Mouse (Mus musculus): Measurements from ENCODE around the gene Rack1. TPM values are rescaled to one million over a fixed set of nuclear protein-coding genes. Genes with fewer than 3 reads are reported as not detected.

The Rack1 gene
- total RNA-seq, 2 experiments from 2014 or later = 692 to 818 TPM

DNA sequence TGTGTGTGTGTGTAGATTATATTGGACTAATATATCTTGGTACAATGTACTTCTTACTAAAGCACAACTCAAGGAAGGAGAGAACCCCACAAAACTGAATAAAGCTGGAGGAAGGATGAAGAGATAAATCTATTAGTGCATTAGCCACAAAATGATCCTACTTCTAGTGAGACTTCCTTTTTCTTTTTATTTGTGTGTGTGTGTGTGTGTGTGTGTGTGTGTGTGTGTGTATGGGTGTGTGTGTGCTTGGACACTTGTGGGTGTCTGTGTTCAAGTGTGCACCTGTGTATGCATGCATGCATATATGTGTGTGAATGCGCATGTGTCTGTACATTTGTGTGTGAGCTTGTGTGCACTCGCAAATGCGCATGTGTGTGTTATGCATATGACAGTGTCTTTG, 6.9 kb upstream of the Rack1 start:
- no peak for DNase-seq (ENCODE audit: low spot score in 2 of 2)

DNA sequence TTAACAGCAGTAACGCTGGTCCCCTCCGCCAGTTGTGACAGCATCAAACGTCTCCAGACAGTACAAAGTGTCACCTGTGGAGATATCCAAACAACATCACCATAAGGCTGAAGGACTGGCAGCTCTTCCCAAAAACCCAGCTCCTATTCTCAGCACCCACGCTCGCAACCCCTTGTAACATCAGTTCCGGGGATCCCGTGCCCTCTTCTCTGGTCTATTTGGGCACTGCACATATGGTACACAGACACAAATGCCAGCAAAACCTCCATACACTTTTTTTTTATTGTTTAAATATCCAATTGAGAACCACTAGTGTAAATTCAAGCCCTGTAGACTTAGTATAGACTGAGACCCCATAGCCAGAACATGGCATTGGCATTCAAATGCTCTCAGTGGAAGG, 4.9 kb upstream of the Rack1 start:
- no peak for DNase-seq (ENCODE audit: low spot score in 2 of 2)

GRCm38 (mm10) chr11:48796290-48796689, 3.8 kb upstream of the Rack1 start:
- no peak for DNase-seq (ENCODE audit: low spot score in 2 of 2)

DNA sequence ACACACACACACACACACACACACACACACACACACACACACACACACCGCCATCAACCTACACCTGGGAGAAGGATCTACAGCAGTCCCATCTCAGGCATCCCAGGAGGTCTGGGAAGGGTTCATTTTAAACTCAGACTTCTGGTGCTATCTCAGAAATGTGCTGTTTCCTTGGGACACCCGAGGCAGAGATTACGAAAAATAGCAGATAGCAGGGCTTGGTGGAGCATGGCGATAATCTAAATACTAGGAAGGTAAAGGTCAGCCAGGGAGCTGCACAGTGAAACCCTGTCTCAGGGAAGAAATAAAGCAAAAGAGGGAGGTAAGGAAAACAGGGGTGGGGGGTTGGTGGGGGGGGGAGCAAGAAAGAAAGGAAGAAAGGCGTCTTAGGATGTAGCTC, 2.8 kb upstream of the Rack1 start:
- DNase-seq (ENCODE audit: low spot score in 2 of 2) = no peak

DNA sequence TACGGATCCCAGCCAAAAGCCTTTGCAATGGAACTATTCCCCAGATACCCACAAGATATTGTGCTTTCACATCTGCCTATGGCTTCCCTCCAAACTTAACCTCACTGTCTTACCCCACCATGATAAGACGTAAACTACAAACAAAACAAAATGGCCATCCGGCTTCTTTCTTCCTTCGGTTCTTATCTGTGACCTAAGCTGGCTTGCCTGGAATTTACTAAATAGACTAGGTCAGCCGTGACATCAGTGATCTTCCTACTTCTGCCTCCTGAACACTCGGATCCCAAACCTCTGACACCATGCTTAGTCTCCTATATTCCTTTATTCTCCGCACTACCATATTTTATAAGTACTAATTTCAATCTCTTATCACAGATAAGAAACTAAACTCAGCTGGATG, 1.8 kb upstream of the Rack1 start:
- DNase-seq (ENCODE audit: low spot score in 2 of 2) = no peak

GRCm38 (mm10) chr11:48798984-48799920, 880 bp upstream of the Rack1 start:
- no peak for DNase-seq (ENCODE audit: low spot score in 2 of 2)

- no peak for DNase-seq (ENCODE audit: low spot score in 2 of 2)
These were observed 2.0 kb downstream of the Rack1 start for GRCm38 (mm10) chr11:48801831-48802772.

- DNase-seq (ENCODE audit: low spot score in 2 of 2) = no peak
These were observed 3.9 kb downstream of the Rack1 start for GRCm38 (mm10) chr11:48803988-48804387.

GRCm38 (mm10) chr11:48804922-48805321, 4.8 kb downstream of the Rack1 start:
- DNase-seq (ENCODE audit: low spot score in 2 of 2) = no peak

DNA sequence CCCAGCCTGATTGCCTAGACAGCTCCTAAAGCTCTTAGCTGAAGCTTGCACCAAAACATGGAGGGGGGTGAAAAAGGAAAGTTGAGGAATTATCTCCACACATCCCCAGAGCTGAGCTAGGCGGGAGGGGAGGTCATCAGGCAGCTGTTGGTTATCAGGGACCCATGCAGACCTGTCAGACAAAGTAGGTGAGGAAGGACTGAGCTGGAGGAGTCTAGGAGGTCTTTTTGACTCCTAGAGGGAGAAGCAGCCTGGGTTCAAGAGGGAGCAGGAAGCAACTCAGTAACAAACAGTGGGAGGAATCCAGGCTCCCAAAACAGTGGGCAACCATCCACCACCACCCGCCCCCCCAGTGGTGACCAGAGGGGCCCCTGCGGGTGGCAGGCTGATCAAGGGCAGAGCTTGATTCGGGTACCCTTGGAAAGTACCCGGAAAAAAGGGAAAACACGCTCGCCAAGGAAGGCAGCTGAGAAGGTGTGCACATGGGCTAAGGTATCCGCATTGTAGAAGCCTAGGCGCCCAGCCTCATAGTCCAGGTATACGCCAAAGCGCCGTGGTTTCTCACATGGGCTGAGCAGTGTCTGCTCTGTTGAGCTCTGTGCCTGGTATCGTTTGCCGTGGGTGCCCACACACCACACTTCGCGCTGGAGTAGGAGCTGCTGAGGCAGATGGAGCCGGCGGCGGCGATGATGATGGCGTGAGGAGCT, 6.9 kb downstream of the Rack1 start:
- DNase-seq (ENCODE audit: low spot score in 2 of 2) = peak in 1 of 2 experiments; percentile 13

DNA sequence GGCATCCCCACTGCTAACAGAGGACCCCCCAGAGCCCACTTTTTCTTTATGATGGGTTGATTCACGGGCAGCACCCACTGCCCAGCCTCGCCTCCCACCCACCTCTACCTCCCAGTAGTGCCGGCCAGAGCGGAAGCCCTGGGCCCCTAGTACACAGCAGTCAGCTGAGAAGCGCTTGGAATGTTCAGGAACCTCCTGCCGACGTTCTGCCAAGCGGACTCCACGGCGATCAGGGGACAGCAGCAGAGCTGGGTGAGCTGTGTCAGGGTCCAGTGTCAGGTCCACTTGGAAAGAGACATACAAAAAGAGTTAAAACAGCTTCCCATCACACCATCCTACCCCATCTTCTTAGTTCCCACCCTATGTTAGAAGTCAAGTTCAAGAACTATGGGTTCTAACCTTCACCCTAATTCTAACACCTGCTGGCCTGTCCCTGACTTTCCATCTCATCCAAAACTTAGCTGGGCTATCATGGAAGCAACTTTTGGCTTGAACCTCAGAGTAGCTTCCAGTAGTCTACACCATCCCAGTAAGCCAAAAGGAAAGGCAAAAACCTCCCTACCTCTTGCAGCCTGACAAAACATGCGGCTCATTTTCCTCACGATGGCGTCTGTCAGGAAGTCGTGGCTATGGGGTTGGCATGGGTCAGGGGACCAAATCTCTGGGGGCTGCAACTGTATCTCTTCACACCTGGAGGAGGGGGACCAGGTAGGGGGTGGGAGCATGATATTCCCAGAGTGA, 7.6 kb downstream of the Rack1 start:
- no peak for DNase-seq (ENCODE audit: low spot score in 2 of 2)

DNA sequence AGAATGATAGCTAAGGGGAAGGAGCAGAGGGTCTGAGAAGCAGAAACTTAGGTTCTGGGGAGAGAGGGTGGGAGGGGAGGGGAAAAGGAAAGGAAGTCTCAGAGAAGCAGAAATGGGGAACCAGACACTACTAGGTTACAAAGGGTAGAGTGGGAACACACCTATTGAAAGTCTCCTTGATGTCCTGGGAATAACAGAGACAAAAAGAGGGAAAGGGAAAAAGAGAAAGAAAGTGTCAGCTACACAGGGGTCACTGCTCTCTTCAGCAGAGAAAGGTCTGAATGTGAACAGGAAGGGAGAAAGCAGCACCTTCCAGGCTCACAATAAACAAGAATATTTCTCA, 8.1 kb downstream of the Rack1 start:
- no peak for DNase-seq (ENCODE audit: low spot score in 2 of 2)

GRCm38 (mm10) chr11:48808737-48809433, 8.8 kb downstream of the Rack1 start:
- peak; percentile 54 to 78 for DNase-seq (ENCODE audit: low spot score in 2 of 2)

GRCm38 (mm10) chr11:48809434-48809830, 9.3 kb downstream of the Rack1 start:
- no peak for DNase-seq (ENCODE audit: low spot score in 2 of 2)

- DNase-seq (ENCODE audit: low spot score in 2 of 2) = no peak
These were observed 10.0 kb downstream of the Rack1 start for GRCm38 (mm10) chr11:48810142-48810541.

- DNase-seq (ENCODE audit: low spot score in 2 of 2) = no peak
These were observed 13.7 kb downstream of the Rack1 start for GRCm38 (mm10) chr11:48813782-48814181.

DNA sequence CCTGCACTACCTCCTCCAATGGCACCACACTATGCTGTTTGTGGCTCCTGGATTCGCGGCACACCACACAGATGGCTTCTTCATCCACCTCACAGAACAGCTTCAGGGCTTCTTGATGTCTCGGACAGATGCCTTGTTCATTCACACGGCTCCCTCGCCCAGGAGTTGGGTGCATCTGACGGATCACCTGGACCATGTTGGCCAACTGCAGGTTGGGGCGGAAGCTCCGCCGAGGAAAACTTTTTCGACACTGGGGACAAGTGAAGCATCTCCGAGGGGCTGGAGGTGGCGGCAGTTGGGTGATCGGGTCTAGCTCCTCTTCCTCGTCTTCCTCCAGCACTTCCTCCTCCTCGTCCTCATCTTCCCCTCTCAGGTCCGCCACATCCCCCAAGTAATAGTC, 15.7 kb downstream of the Rack1 start:
- no peak for DNase-seq (ENCODE audit: low spot score in 2 of 2)

DNA sequence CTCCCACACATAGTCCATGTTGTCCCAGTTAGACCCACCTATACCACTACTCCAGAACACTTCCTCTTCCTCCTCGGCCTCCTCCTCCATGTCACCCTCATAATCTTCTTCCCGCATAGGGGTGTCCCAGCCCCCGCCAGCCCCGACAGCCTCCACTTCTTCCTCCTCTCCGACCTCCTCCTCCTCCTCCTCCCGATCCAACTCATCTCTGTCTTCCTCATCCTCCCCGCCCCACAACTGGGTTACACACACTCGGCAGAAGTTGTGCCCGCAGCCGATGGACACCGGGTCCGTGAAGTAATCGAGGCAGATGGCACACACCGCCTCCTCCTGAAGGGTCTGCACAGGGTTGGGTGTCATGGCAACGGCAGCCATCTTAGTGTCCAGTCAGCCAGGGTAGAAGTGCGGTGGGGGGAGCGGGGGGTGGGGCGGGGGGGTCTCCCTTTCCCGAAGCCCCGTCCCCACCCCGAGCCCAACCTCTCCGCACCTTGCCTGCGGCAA, 16.2 kb downstream of the Rack1 start:
- peak; percentile 25 to 42 for DNase-seq (ENCODE audit: low spot score in 2 of 2)

GRCm38 (mm10) chr11:48816800-48817665, 16.9 kb downstream of the Rack1 start, which contains the start of gene Trim41:
Gene Trim41 (minus strand): TSS chr11:48817353.
- peak; percentile 98 to 99 for DNase-seq (ENCODE audit: low spot score in 2 of 2)

Data from gastrocnemius, postnatal 4 days (tissue).